Mouse (Mus musculus): ENCODE data around the gene Slc2a6. TPM values are rescaled to one million over a fixed set of nuclear protein-coding genes. Genes with fewer than 3 reads are reported as not detected.

The Slc2a6 gene
- total and polyA plus RNA-seq, 2 experiments = 0.46 to 0.50 TPM

GRCm38 (mm10) chr2:27021103-27021502 lies 6.7 kb downstream of the Slc2a6 start:
- H3K9ac ChIP-seq (ENCODE audit: low read depth, low read length) = no peak overlapping the region
- no peaks in the 10 kb centered on the region for H3K27me3 ChIP-seq (ENCODE audit: control insufficient read depth, insufficient read depth, low read length)
- no peak overlapping the region for H3K27ac ChIP-seq (replicated peaks; ENCODE audit: insufficient read depth, low read depth, low read length)
- DNase-seq (ENCODE audit: extremely low read depth, low read depth, low spot score) = no peak
- no peaks in the 10 kb centered on the region for H3K4me1 ChIP-seq (ENCODE audit: control insufficient read depth, insufficient read depth, low read length)
- no peaks in the 10 kb centered on the region for H3K79me2 ChIP-seq (ENCODE audit: control insufficient read depth, insufficient read depth, low read length)
- TF ChIP-seq POLR2A (IDR thresholded peaks at IDR 0.05; ENCODE audit: extremely low read depth, insufficient read depth, low read length) (no peak), CTCF (IDR thresholded peaks at IDR 0.05; ENCODE audit: low read depth, low read length) (no peak)
- H3K4me3 ChIP-seq (ENCODE audit: insufficient read depth, low read depth, low read length) = no peak overlapping the region
- 89% methylated on average over 1 of the region's 1 CpGs for WGBS
- peaks cover 3% of the 10 kb centered on the region; the same call in 1 of the 2 replicates for H3K36me3 ChIP-seq (ENCODE audit: control insufficient read depth, insufficient read depth, low read length)

GRCm38 (mm10) chr2:27019530-27019929 lies 8.3 kb downstream of the Slc2a6 start:
- Histone ChIP-seq H3K4me1 (ENCODE audit: control insufficient read depth, insufficient read depth, low read length) (no peaks in the 10 kb centered on the region), H3K79me2 (ENCODE audit: control insufficient read depth, insufficient read depth, low read length) (no peaks in the 10 kb centered on the region), H3K36me3 (ENCODE audit: control insufficient read depth, insufficient read depth, low read length) (peaks cover 3% of the 10 kb centered on the region; the same call in 1 of the 2 replicates), H3K27ac (replicated peaks; ENCODE audit: insufficient read depth, low read depth, low read length) (no peak overlapping the region), H3K27me3 (ENCODE audit: control insufficient read depth, insufficient read depth, low read length) (no peaks in the 10 kb centered on the region), H3K4me3 (ENCODE audit: insufficient read depth, low read depth, low read length) (no peak overlapping the region), H3K9ac (ENCODE audit: low read depth, low read length) (no peak overlapping the region)
- TF ChIP-seq CTCF (IDR thresholded peaks at IDR 0.05; ENCODE audit: low read depth, low read length) = no peak
- TF ChIP-seq POLR2A (IDR thresholded peaks at IDR 0.05; ENCODE audit: extremely low read depth, insufficient read depth, low read length) = no peak
- no peak for DNase-seq (ENCODE audit: extremely low read depth, low read depth, low spot score)
- WGBS = 89% methylated on average over 2 of the region's 2 CpGs

GRCm38 (mm10) chr2:27017802-27018201 lies 10.0 kb downstream of the Slc2a6 start:
- no peak overlapping the region for H3K27ac ChIP-seq (replicated peaks; ENCODE audit: insufficient read depth, low read depth, low read length)
- 45% methylated on average over 5 of the region's 5 CpGs for WGBS
- no peak overlapping the region for H3K9ac ChIP-seq (ENCODE audit: low read depth, low read length)
- H3K4me1 ChIP-seq (ENCODE audit: control insufficient read depth, insufficient read depth, low read length) = no peaks in the 10 kb centered on the region
- no peak overlapping the region for H3K4me3 ChIP-seq (ENCODE audit: insufficient read depth, low read depth, low read length)
- peak; percentile 90 for TF ChIP-seq CTCF (IDR thresholded peaks at IDR 0.05; ENCODE audit: low read depth, low read length)
- TF ChIP-seq POLR2A (IDR thresholded peaks at IDR 0.05; ENCODE audit: extremely low read depth, insufficient read depth, low read length) = no peak
- no peaks in the 10 kb centered on the region for H3K79me2 ChIP-seq (ENCODE audit: control insufficient read depth, insufficient read depth, low read length)
- H3K36me3 ChIP-seq (ENCODE audit: control insufficient read depth, insufficient read depth, low read length) = peaks cover 3% of the 10 kb centered on the region; the same call in 1 of the 2 replicates
- peak; percentile 47 for DNase-seq (ENCODE audit: extremely low read depth, low read depth, low spot score)
- no peaks in the 10 kb centered on the region for H3K27me3 ChIP-seq (ENCODE audit: control insufficient read depth, insufficient read depth, low read length)

- H3K36me3 ChIP-seq (ENCODE audit: control insufficient read depth, insufficient read depth, low read length) = no peaks in the 10 kb centered on the region; the same call in 1 of the 2 replicates
- H3K9ac ChIP-seq (ENCODE audit: low read depth, low read length) = peak within 1 kb of the TSS; percentile 92
- H3K4me3 ChIP-seq (ENCODE audit: insufficient read depth, low read depth, low read length) = peak within 1 kb of the TSS; percentile 85
- peak; percentile 80 for DNase-seq (ENCODE audit: extremely low read depth, low read depth, low spot score)
- under 1% methylated on average over 43 of the region's 43 CpGs for WGBS
- H3K27me3 ChIP-seq (ENCODE audit: control insufficient read depth, insufficient read depth, low read length) = no peaks in the 10 kb centered on the region
- peak within 1 kb of the TSS; percentile 80 for H3K27ac ChIP-seq (replicated peaks; ENCODE audit: insufficient read depth, low read depth, low read length)
- peaks cover 10% of the 10 kb centered on the region; the same call in 1 of the 2 replicates for H3K4me1 ChIP-seq (ENCODE audit: control insufficient read depth, insufficient read depth, low read length)
- H3K79me2 ChIP-seq (ENCODE audit: control insufficient read depth, insufficient read depth, low read length) = peaks cover 6% of the 10 kb centered on the region; the same call in 1 of the 2 replicates
- TF ChIP-seq POLR2A (IDR thresholded peaks at IDR 0.05; ENCODE audit: extremely low read depth, insufficient read depth, low read length) (peak; percentile 69; the same call in 1 of the 2 replicates), CTCF (IDR thresholded peaks at IDR 0.05; ENCODE audit: low read depth, low read length) (0 out of 2 replicates have a peak, but pooled peaks have one; percentile 20)
These were observed 18.0 kb downstream of the Slc2a6 start, which contains the start of gene Cacfd1 for GRCm38 (mm10) chr2:27009714-27010244. Gene Cacfd1 (plus strand): TSS chr2:27009926.

- H3K27ac ChIP-seq (replicated peaks; ENCODE audit: insufficient read depth, low read depth, low read length) = no peak overlapping the region
- H3K36me3 ChIP-seq (ENCODE audit: control insufficient read depth, insufficient read depth, low read length) = no peaks in the 10 kb centered on the region
- DNase-seq (ENCODE audit: extremely low read depth, low read depth, low spot score) = no peak
- TF ChIP-seq CTCF (IDR thresholded peaks at IDR 0.05; ENCODE audit: low read depth, low read length) = no peak
- TF ChIP-seq POLR2A (IDR thresholded peaks at IDR 0.05; ENCODE audit: extremely low read depth, insufficient read depth, low read length) = no peak
- H3K79me2 ChIP-seq (ENCODE audit: control insufficient read depth, insufficient read depth, low read length) = peaks cover 6% of the 10 kb centered on the region; the same call in 1 of the 2 replicates
- H3K9ac ChIP-seq (ENCODE audit: low read depth, low read length) = no peak overlapping the region
- no peaks in the 10 kb centered on the region for H3K27me3 ChIP-seq (ENCODE audit: control insufficient read depth, insufficient read depth, low read length)
- 82% methylated on average over 7 of the region's 7 CpGs for WGBS
- no peak overlapping the region for H3K4me3 ChIP-seq (ENCODE audit: insufficient read depth, low read depth, low read length)
- peaks cover 10% of the 10 kb centered on the region; the same call in 1 of the 2 replicates for H3K4me1 ChIP-seq (ENCODE audit: control insufficient read depth, insufficient read depth, low read length)
These were observed 20.1 kb downstream of the Slc2a6 start for GRCm38 (mm10) chr2:27007701-27008100.

GRCm38 (mm10) chr2:27006255-27006654 lies 21.5 kb downstream of the Slc2a6 start:
- DNase-seq (ENCODE audit: extremely low read depth, low read depth, low spot score) = no peak

More at GRCm38 (mm10) chr2:27006255-27006654, 21.5 kb downstream of the Slc2a6 start:
- H3K9ac ChIP-seq (ENCODE audit: low read depth, low read length) = no peak overlapping the region
- H3K27me3 ChIP-seq (ENCODE audit: control insufficient read depth, insufficient read depth, low read length) = no peaks in the 10 kb centered on the region
- TF ChIP-seq POLR2A (IDR thresholded peaks at IDR 0.05; ENCODE audit: extremely low read depth, insufficient read depth, low read length) (no peak), CTCF (IDR thresholded peaks at IDR 0.05; ENCODE audit: low read depth, low read length) (no peak)
- H3K27ac ChIP-seq (replicated peaks; ENCODE audit: insufficient read depth, low read depth, low read length) = no peak overlapping the region
- peaks cover 10% of the 10 kb centered on the region; the same call in 1 of the 2 replicates for H3K4me1 ChIP-seq (ENCODE audit: control insufficient read depth, insufficient read depth, low read length)
- 0 out of 2 replicates have a peak, but pooled peaks cover under 1% of the 10 kb centered on the region for H3K79me2 ChIP-seq (ENCODE audit: control insufficient read depth, insufficient read depth, low read length)
- H3K4me3 ChIP-seq (ENCODE audit: insufficient read depth, low read depth, low read length) = no peak overlapping the region
- no peaks in the 10 kb centered on the region for H3K36me3 ChIP-seq (ENCODE audit: control insufficient read depth, insufficient read depth, low read length)
- WGBS = 88% methylated on average over 4 of the region's 4 CpGs

Data from liver, adult 2 months (tissue).